Mouse (Mus musculus): ENCODE data around the gene Slc45a2.

Gene Slc45a2

GRCm38 (mm10) chr15:11066299-11066698, 65.8 kb downstream of the Slc45a2 start:
- DNase-seq (ENCODE audit: low read depth) = no peak

GRCm38 (mm10) chr15:11067891-11068290, 67.4 kb downstream of the Slc45a2 start:
- DNase-seq (ENCODE audit: low read depth) = no peak

- no peak for DNase-seq (ENCODE audit: low read depth)
These were observed 75.3 kb downstream of the Slc45a2 start for GRCm38 (mm10) chr15:11075726-11076361.
